Mouse (Mus musculus) G1E (cell line): ENCODE data around the gene Myh9.

Source experiments
- CTCF ChIP-seq: IDR thresholded peaks from 2 replicates; pipeline ENCODE4 v1.5.1; 2012; ENCODE audit warnings: low read depth, low read length, inconsistent platforms, mixed read lengths
- GATA1 ChIP-seq: IDR thresholded peaks from 2 replicates; pipeline ENCODE4 v1.6.1; 2012; ENCODE audit warnings: borderline replicate concordance, low read length, inconsistent platforms, mixed read lengths

GRCm38 (mm10) chr15:77833731-77834130 lies 8.2 kb downstream of the Myh9 start:
- TF ChIP-seq GATA1 (no peak), CTCF (no peak)
